Mouse (Mus musculus) adipocyte (in vitro differentiated cells): ENCODE data around the gene Tbl2.

Experiments
- DNase-seq: peaks from one replicate; pipeline ENCODE4 v3.0.0-alpha.2; 2016; ENCODE audit warnings: low spot score

Tbl2 gene

GRCm38 (mm10) chr5:135148715-135149052 lies 773 bp upstream of the Tbl2 start:
- no peak for DNase-seq

- DNase-seq = no peak
Measured at GRCm38 (mm10) chr5:135149820-135150178, 342 bp downstream of the Tbl2 start.

- DNase-seq = no peak
Measured at GRCm38 (mm10) chr5:135156496-135156895, 7.0 kb downstream of the Tbl2 start.

GRCm38 (mm10) chr5:135161221-135161620 lies 11.8 kb downstream of the Tbl2 start:
- peak; percentile 99 for DNase-seq

GRCm38 (mm10) chr5:135161650-135162049 lies 12.2 kb downstream of the Tbl2 start:
- no peak for DNase-seq

- peak; percentile 80 for DNase-seq
Measured at GRCm38 (mm10) chr5:135162361-135162760, 12.9 kb downstream of the Tbl2 start.

- no peak for DNase-seq
Measured at GRCm38 (mm10) chr5:135162821-135163220, 13.4 kb downstream of the Tbl2 start.

GRCm38 (mm10) chr5:135166909-135167308 lies 17.5 kb downstream of the Tbl2 start:
- no peak for DNase-seq

GRCm38 (mm10) chr5:135167469-135167868 lies 18.0 kb downstream of the Tbl2 start:
- DNase-seq = no peak

GRCm38 (mm10) chr5:135168063-135169062 lies 18.9 kb downstream of the Tbl2 start, which contains the start of gene Bcl7b:
Gene Bcl7b, plus strand, starts transcription at chr5:135168283.
- peak; percentile 99 for DNase-seq

GRCm38 (mm10) chr5:135169479-135169878 lies 20.0 kb downstream of the Tbl2 start:
- DNase-seq = no peak

GRCm38 (mm10) chr5:135171688-135172220 lies 22.3 kb downstream of the Tbl2 start:
- no peak for DNase-seq

GRCm38 (mm10) chr5:135172986-135173385 lies 23.5 kb downstream of the Tbl2 start:
- no peak for DNase-seq

GRCm38 (mm10) chr5:135175086-135175485 lies 25.6 kb downstream of the Tbl2 start:
- DNase-seq = no peak

- DNase-seq = peak; percentile 65
Measured at GRCm38 (mm10) chr5:135178523-135178922, 29.1 kb downstream of the Tbl2 start.

GRCm38 (mm10) chr5:135178996-135179395 lies 29.5 kb downstream of the Tbl2 start:
- DNase-seq = no peak

- DNase-seq = no peak
Measured at GRCm38 (mm10) chr5:135179616-135180015, 30.2 kb downstream of the Tbl2 start.

GRCm38 (mm10) chr5:135180796-135181195 lies 31.3 kb downstream of the Tbl2 start:
- DNase-seq = no peak

GRCm38 (mm10) chr5:135181776-135182175 lies 32.3 kb downstream of the Tbl2 start:
- no peak for DNase-seq

GRCm38 (mm10) chr5:135183131-135183861 lies 33.8 kb downstream of the Tbl2 start:
- DNase-seq = no peak

- no peak for DNase-seq
Measured at GRCm38 (mm10) chr5:135185016-135185415, 35.6 kb downstream of the Tbl2 start.

- peak; percentile 65 for DNase-seq
Measured at GRCm38 (mm10) chr5:135185596-135185995, 36.1 kb downstream of the Tbl2 start.

GRCm38 (mm10) chr5:135186231-135186620 lies 36.8 kb downstream of the Tbl2 start:
- DNase-seq = no peak
